Mouse (Mus musculus) neural tube, embryonic 15.5 days (tissue): ENCODE measurements around the gene Cdc42ep1. TPM values are rescaled to one million over a fixed set of nuclear protein-coding genes. Genes with fewer than 3 reads are reported as not detected.
A peak's percentile ranks its signal among the peaks of the same experiment; 100 is the strongest.

Experiments used
- ATAC-seq: fragments of 200-750 bp; cut with Nextera tagmentation; 2 replicates; pipeline ENCODE4 v1.8.0; 2017; ENCODE audit warnings: mild to moderate bottlenecking, moderate TSS enrichment, moderate library complexity; ENCODE audit not compliant: low FRiP score
- H3K27ac ChIP-seq: fragments of 300-500 bp; sonication (generic); replicated peaks from 2 replicates; pipeline ENCODE4 v1.5.1; 2015; ENCODE audit warnings: mild to moderate bottlenecking, inconsistent platforms
- H3K27me3 ChIP-seq: fragments of 300-500 bp; sonication (generic); replicated peaks from 2 replicates; pipeline ENCODE4 v1.6.1; 2015; ENCODE audit warnings: inconsistent platforms
- H3K36me3 ChIP-seq: fragments of 300-500 bp; sonication (generic); 2 replicates; pipeline ENCODE4 v1.6.1; 2015; ENCODE audit warnings: inconsistent platforms
- H3K4me1 ChIP-seq: fragments of 300-500 bp; sonication (generic); 2 replicates; pipeline ENCODE4 v1.6.1; 2015; ENCODE audit warnings: inconsistent platforms
- H3K4me2 ChIP-seq: fragments of 300-500 bp; sonication (generic); 2 replicates; pipeline ENCODE4 v1.6.1; 2015; ENCODE audit warnings: inconsistent platforms, mild to moderate bottlenecking, moderate library complexity
- H3K4me3 ChIP-seq: fragments of 300-500 bp; sonication (generic); replicated peaks from 2 replicates; pipeline ENCODE4 v1.5.1; 2015; ENCODE audit warnings: mild to moderate bottlenecking, inconsistent platforms
- H3K9ac ChIP-seq: fragments of 300-500 bp; sonication (generic); replicated peaks from 2 replicates; pipeline ENCODE4 v1.6.1; 2015; ENCODE audit warnings: mild to moderate bottlenecking, inconsistent platforms
- H3K9me3 ChIP-seq: fragments of 300-500 bp; sonication (generic); replicated peaks from 2 replicates; pipeline ENCODE4 v1.6.1; 2016; ENCODE audit warnings: inconsistent platforms
- WGBS: fragments of 180-500 bp; shearing (Covaris S2); methylation state at CpG from one replicate; pipeline ENCODE4 v1.1.7; 2015; ENCODE audit warnings: mixed read lengths; 5-methylcytosine and 5-hydroxymethylcytosine counted together
- polyA plus RNA-seq: library from polyadenylated mRNA; unstranded; fragments of >200 nt; fragmentation: Nextera tagmentation; extraction: Ambion mirVana; gene quantifications from 2 replicates; pipeline ENCODE4 v1.2.1, GENCODE M21; 2015

Cdc42ep1 gene
- 12.0 and 16.2 TPM in 2 replicates for polyA plus RNA-seq

GRCm38 (mm10) chr15:78842371-78843163 is at the start of gene Cdc42ep1:
Cdc42ep1 (plus strand) TSS chr15:78842624.
- ATAC-seq, result peak; percentile 70; the same call in 1 of the 2 replicates
- Histone ChIP-seq H3K27ac (peak within 1 kb of the TSS; percentile 74), H3K27me3 (peaks cover 30% of the 10 kb centered on the region), H3K9me3 (no peaks in the 10 kb centered on the region), H3K4me1 (peaks cover 60% of the 10 kb centered on the region), H3K36me3 (no peaks in the 10 kb centered on the region), H3K9ac (peak within 1 kb of the TSS; percentile 47), H3K4me2 (peak within 1 kb of the TSS; percentile 74), H3K4me3 (peak within 1 kb of the TSS; percentile 47)
- WGBS, result under 1% methylated on average over 71 of the region's 86 CpGs

GRCm38 (mm10) chr15:78796196-78797059 is 46.0 kb upstream of the Cdc42ep1 start:
- Histone ChIP-seq H3K9me3 (no peaks in the 10 kb centered on the region), H3K4me3 (no peak overlapping the region), H3K27ac (no peak overlapping the region), H3K4me1 (peaks cover 13% of the 10 kb centered on the region), H3K9ac (no peak overlapping the region), H3K36me3 (no peaks in the 10 kb centered on the region), H3K4me2 (no peak overlapping the region), H3K27me3 (peaks cover 12% of the 10 kb centered on the region)
- 42% methylated on average over 25 of the region's 25 CpGs for WGBS
- ATAC-seq, result no peak

GRCm38 (mm10) chr15:78797060-78797329 is 45.4 kb upstream of the Cdc42ep1 start:
- WGBS, result 84% methylated on average over 8 of the region's 8 CpGs
- H3K9ac ChIP-seq, result no peak overlapping the region

GRCm38 (mm10) chr15:78799029-78799428 is 43.4 kb upstream of the Cdc42ep1 start:
- H3K4me2 ChIP-seq, result peak overlapping the region; percentile 11

More at GRCm38 (mm10) chr15:78797060-78797329, 45.4 kb upstream of the Cdc42ep1 start:
- Histone ChIP-seq H3K4me3 (no peak overlapping the region), H3K9me3 (no peaks in the 10 kb centered on the region), H3K36me3 (no peaks in the 10 kb centered on the region), H3K4me1 (peaks cover 19% of the 10 kb centered on the region), H3K4me2 (no peak overlapping the region), H3K27ac (no peak overlapping the region), H3K27me3 (peaks cover 18% of the 10 kb centered on the region)
- no peak for ATAC-seq

GRCm38 (mm10) chr15:78801571-78801970 is 40.9 kb upstream of the Cdc42ep1 start:
- no peak overlapping the region for H3K9ac ChIP-seq
- WGBS, result 77% methylated on average over 9 of the region's 9 CpGs
- peak overlapping the region; percentile 84 for H3K4me2 ChIP-seq
- no peaks in the 10 kb centered on the region for H3K9me3 ChIP-seq
- H3K4me3 ChIP-seq, result peak overlapping the region; percentile 52
- H3K27me3 ChIP-seq, result peaks cover 48% of the 10 kb centered on the region
- H3K4me1 ChIP-seq, result peaks cover 35% of the 10 kb centered on the region
- H3K36me3 ChIP-seq, result no peaks in the 10 kb centered on the region
- ATAC-seq, result no peak
- no peak overlapping the region for H3K27ac ChIP-seq

More at GRCm38 (mm10) chr15:78799029-78799428, 43.4 kb upstream of the Cdc42ep1 start:
- 36% methylated on average over 21 of the region's 21 CpGs for WGBS
- no peaks in the 10 kb centered on the region for H3K9me3 ChIP-seq
- H3K9ac ChIP-seq, result no peak overlapping the region
- peaks cover 38% of the 10 kb centered on the region for H3K4me1 ChIP-seq
- no peak for ATAC-seq
- H3K36me3 ChIP-seq, result no peaks in the 10 kb centered on the region
- peaks cover 37% of the 10 kb centered on the region for H3K27me3 ChIP-seq
- 0 out of 2 replicates have a peak overlapping the region, but pooled peaks have one; percentile 1 for H3K27ac ChIP-seq
- H3K4me3 ChIP-seq, result no peak overlapping the region

- peaks cover 34% of the 10 kb centered on the region for H3K4me1 ChIP-seq
- peak overlapping the region; percentile 33 for H3K27ac ChIP-seq
- H3K4me2 ChIP-seq, result peak overlapping the region; percentile 84
- H3K9ac ChIP-seq, result peak overlapping the region; percentile 51
- WGBS, result 5% methylated on average over 65 of the region's 67 CpGs
- H3K36me3 ChIP-seq, result no peaks in the 10 kb centered on the region
- H3K9me3 ChIP-seq, result no peaks in the 10 kb centered on the region
- H3K27me3 ChIP-seq, result peaks cover 48% of the 10 kb centered on the region
- peak overlapping the region; percentile 52 for H3K4me3 ChIP-seq
- ATAC-seq, result 0 out of 2 replicates have a peak, but pooled peaks have one; percentile 30
Measured at GRCm38 (mm10) chr15:78801971-78802741, 40.3 kb upstream of the Cdc42ep1 start.

GRCm38 (mm10) chr15:78802776-78803391 is 39.5 kb upstream of the Cdc42ep1 start, which contains the start of gene Card10:
Card10 (minus strand) TSS chr15:78803042.
- 1% methylated on average over 63 of the region's 70 CpGs for WGBS
- ATAC-seq, result peak; percentile 60
- peak within 1 kb of the TSS; percentile 33 for H3K27ac ChIP-seq
- H3K9ac ChIP-seq, result peak within 1 kb of the TSS; percentile 51
- H3K9me3 ChIP-seq, result no peaks in the 10 kb centered on the region
- peak within 1 kb of the TSS; percentile 84 for H3K4me2 ChIP-seq
- H3K4me1 ChIP-seq, result peaks cover 34% of the 10 kb centered on the region
- peaks cover 48% of the 10 kb centered on the region for H3K27me3 ChIP-seq
- no peaks in the 10 kb centered on the region for H3K36me3 ChIP-seq
- peak within 1 kb of the TSS; percentile 52 for H3K4me3 ChIP-seq

GRCm38 (mm10) chr15:78803499-78803900 is 38.9 kb upstream of the Cdc42ep1 start:
- Histone ChIP-seq H3K27me3 (peaks cover 48% of the 10 kb centered on the region), H3K9me3 (no peaks in the 10 kb centered on the region), H3K4me3 (no peak overlapping the region), H3K4me2 (peak overlapping the region; percentile 84), H3K27ac (no peak overlapping the region), H3K4me1 (peaks cover 34% of the 10 kb centered on the region), H3K9ac (no peak overlapping the region), H3K36me3 (no peaks in the 10 kb centered on the region)
- WGBS, result 4% methylated on average over 8 of the region's 8 CpGs
- ATAC-seq, result no peak

- H3K9ac ChIP-seq, result no peak overlapping the region
- peaks cover 48% of the 10 kb centered on the region for H3K27me3 ChIP-seq
- H3K36me3 ChIP-seq, result no peaks in the 10 kb centered on the region
- H3K4me1 ChIP-seq, result peaks cover 29% of the 10 kb centered on the region
- H3K4me2 ChIP-seq, result no peak overlapping the region
- no peaks in the 10 kb centered on the region for H3K9me3 ChIP-seq
- H3K4me3 ChIP-seq, result no peak overlapping the region
- H3K27ac ChIP-seq, result no peak overlapping the region
- ATAC-seq, result no peak
- 16% methylated on average over 6 of the region's 6 CpGs for whole genome bisulfite sequencing
Measured at GRCm38 (mm10) chr15:78804326-78804725, 38.1 kb upstream of the Cdc42ep1 start.

GRCm38 (mm10) chr15:78805351-78805750 is 37.1 kb upstream of the Cdc42ep1 start:
- 79% methylated on average over 2 of the region's 2 CpGs for WGBS
- no peak overlapping the region for H3K9ac ChIP-seq
- no peak overlapping the region for H3K4me2 ChIP-seq
- ATAC-seq, result no peak
- peaks cover 47% of the 10 kb centered on the region for H3K27me3 ChIP-seq
- no peak overlapping the region for H3K4me3 ChIP-seq
- H3K9me3 ChIP-seq, result no peaks in the 10 kb centered on the region
- H3K4me1 ChIP-seq, result peaks cover 29% of the 10 kb centered on the region
- no peaks in the 10 kb centered on the region for H3K36me3 ChIP-seq
- no peak overlapping the region for H3K27ac ChIP-seq

- Histone ChIP-seq H3K9ac (no peak overlapping the region), H3K27ac (no peak overlapping the region), H3K4me2 (no peak overlapping the region), H3K36me3 (no peaks in the 10 kb centered on the region), H3K27me3 (peaks cover 34% of the 10 kb centered on the region), H3K4me1 (peaks cover 27% of the 10 kb centered on the region), H3K9me3 (no peaks in the 10 kb centered on the region), H3K4me3 (no peak overlapping the region)
- WGBS, result 57% methylated on average over 2 of the region's 2 CpGs
- no peak for ATAC-seq
Measured at GRCm38 (mm10) chr15:78806614-78807013, 35.8 kb upstream of the Cdc42ep1 start.
